ENCODE assay signal across 10 mouse cellular contexts in the genomic region with DNA sequence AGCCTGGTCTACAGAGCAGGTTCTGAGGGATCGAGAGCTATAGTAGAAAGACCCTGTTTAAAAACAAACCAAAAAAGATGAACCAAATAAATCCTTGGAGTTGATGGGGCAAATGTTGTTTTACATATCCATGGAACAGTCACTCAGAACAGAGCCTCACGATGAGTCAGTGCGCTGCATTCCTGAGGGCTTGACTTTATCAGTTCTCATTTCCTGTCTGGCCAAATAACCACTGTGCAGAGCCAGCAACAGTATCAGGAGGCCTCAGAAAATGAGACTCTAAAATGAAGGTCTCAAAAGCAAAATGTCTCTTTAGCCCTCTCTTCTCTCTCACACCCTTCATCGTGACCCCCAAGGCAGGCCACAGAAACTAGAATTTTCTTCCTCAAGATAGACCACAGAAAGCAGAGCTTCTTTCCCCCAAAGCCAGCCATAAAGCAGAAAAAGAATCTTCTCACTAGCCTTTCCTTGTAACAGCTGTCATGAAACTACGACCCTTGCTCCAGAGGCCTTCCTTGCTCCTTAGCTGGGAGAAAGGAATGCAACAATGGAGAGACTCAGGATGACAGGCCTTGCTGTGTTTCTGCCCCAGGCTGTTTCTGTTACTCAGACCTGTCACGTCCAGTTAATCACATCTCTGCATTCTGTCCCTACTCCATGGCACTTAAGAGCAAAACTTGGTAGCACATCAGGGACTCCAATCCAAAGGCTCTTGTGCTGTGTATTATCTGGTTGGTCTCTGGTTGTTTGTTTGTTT. TPM values are rescaled to one million over a fixed set of nuclear protein-coding genes. Genes with fewer than 3 reads are reported as not detected.
A peak's percentile ranks its signal among the peaks of the same experiment; 100 is the strongest.
DNase-seq lines count a peak whose midpoint lies in the region; ATAC-seq and TF ChIP-seq lines count a peak whose summit lies in the region.
"Had no signal": no experiment of that assay in that cellular context is flagged by ENCODE, and none has a peak within 500 bp of the region (broad histone marks: within the 10 kb centered on the region; RNA-seq: fewer than 3 reads in every experiment).

No protein-coding gene starts in this region.

- H3K27ac ChIP-seq in kidney, embryonic 15.5 days = peak overlapping the region; percentile 60
- H3K27ac ChIP-seq in heart, embryonic 11.5 days (ENCODE audit: low read depth, low read length) = peak overlapping the region; percentile 95
- peak overlapping the region; percentile 74 for H3K27ac ChIP-seq in liver, postnatal 0 days (ENCODE audit: low read depth)
- H3K27ac ChIP-seq: embryonic facial prominence, embryonic 15.5 days; left cerebral cortex, adult 2 months had no signal

- H3K4me1 ChIP-seq in kidney, embryonic 15.5 days = 0 out of 2 replicates have a peak, but pooled peaks cover 3% of the 10 kb centered on the region
- peaks cover 4% of the 10 kb centered on the region; the same call in 1 of the 2 replicates for H3K4me1 ChIP-seq in heart, embryonic 11.5 days (ENCODE audit: control insufficient read depth, insufficient read depth, low read length)
- H3K4me1 ChIP-seq in liver, postnatal 0 days (ENCODE audit: insufficient read depth) = peaks cover 10% of the 10 kb centered on the region
- H3K4me1 ChIP-seq: embryonic facial prominence, embryonic 15.5 days had no signal

- no peak overlapping the region for H3K9ac ChIP-seq in kidney, embryonic 15.5 days
- H3K9ac ChIP-seq in heart, embryonic 11.5 days (ENCODE audit: low read depth, low read length) = peak overlapping the region; percentile 55; the same call in 1 of the 2 replicates
- no peak overlapping the region for H3K9ac ChIP-seq in liver, postnatal 0 days (replicated peaks)
- H3K9ac ChIP-seq: embryonic facial prominence, embryonic 15.5 days had no signal

- ATAC-seq in kidney, embryonic 15.5 days (replicated peaks; ENCODE audit: low FRiP score) = no peak
- peak; percentile 63; the same call in 1 of the 2 replicates for ATAC-seq in heart, embryonic 11.5 days (replicated peaks; ENCODE audit: insufficient number of reproducible peaks, low FRiP score, low TSS enrichment)
- ATAC-seq in liver, postnatal 0 days = peak; percentile 56

- WGBS in kidney, embryonic 15.5 days = 59% methylated on average over 6 of the region's 6 CpGs
- 35% methylated on average over 6 of the region's 6 CpGs for WGBS in heart, embryonic 11.5 days (ENCODE audit: insufficient replicate concordance)
- 55% methylated on average over 6 of the region's 6 CpGs for whole genome bisulfite sequencing in liver, postnatal 0 days (ENCODE audit: insufficient replicate concordance)

- no peaks in the 10 kb centered on the region for H3K36me3 ChIP-seq in kidney, embryonic 15.5 days
- no peaks in the 10 kb centered on the region for H3K36me3 ChIP-seq in heart, embryonic 11.5 days (ENCODE audit: control insufficient read depth, insufficient read depth, low read length)
- no peaks in the 10 kb centered on the region for H3K36me3 ChIP-seq in liver, postnatal 0 days (replicated peaks; ENCODE audit: insufficient read depth, low read length)
- H3K36me3 ChIP-seq: embryonic facial prominence, embryonic 15.5 days had no signal

- no peak for DNase-seq in kidney, adult 8-10 months
- DNase-seq in adrenal gland, adult 8-10 months = peak; percentile 29
- no peak for DNase-seq in liver, postnatal 0 days
- no peak for DNase-seq in spleen, postnatal 36 days (ENCODE audit: low spot score in 2 of 2)
- DNase-seq in left cerebral cortex, adult 18-20 months (ENCODE audit: low spot score in 2 of 2) = no peak
- no peak for DNase-seq in testis, postnatal 10 days (ENCODE audit: low spot score)

- H3K4me2 ChIP-seq in kidney, embryonic 15.5 days = no peak overlapping the region
- no peak overlapping the region; the same call in 1 of the 2 replicates for H3K4me2 ChIP-seq in heart, embryonic 11.5 days
- no peak overlapping the region for H3K4me2 ChIP-seq in liver, postnatal 0 days (ENCODE audit: low read depth, low read length)
- H3K4me2 ChIP-seq: embryonic facial prominence, embryonic 15.5 days had no signal

- no peaks in the 10 kb centered on the region for H3K9me3 ChIP-seq in kidney, embryonic 15.5 days (replicated peaks)
- no peaks in the 10 kb centered on the region for H3K9me3 ChIP-seq in heart, embryonic 11.5 days (replicated peaks; ENCODE audit: control insufficient read depth, low read length)
- H3K9me3 ChIP-seq in liver, postnatal 0 days (ENCODE audit: low read length) = no peaks in the 10 kb centered on the region
- H3K9me3 ChIP-seq: embryonic facial prominence, embryonic 15.5 days had no signal

- TF ChIP-seq EP300 in liver, postnatal 0 days (IDR thresholded peaks at IDR 0.05; ENCODE audit: low read depth) = no peak

- H3K27me3 ChIP-seq in kidney, embryonic 15.5 days = 0 out of 2 replicates have a peak, but pooled peaks cover 4% of the 10 kb centered on the region
- H3K27me3 ChIP-seq in heart, embryonic 11.5 days (ENCODE audit: control insufficient read depth, insufficient read depth, low read length) = no peaks in the 10 kb centered on the region
- H3K27me3 ChIP-seq in liver, postnatal 0 days (ENCODE audit: insufficient read depth, low read length) = no peaks in the 10 kb centered on the region
- H3K27me3 ChIP-seq: embryonic facial prominence, embryonic 15.5 days had no signal

- TF ChIP-seq CTCF in liver, postnatal 0 days (IDR thresholded peaks at IDR 0.05; ENCODE audit: low read depth) = no peak

- H3K4me3 ChIP-seq in kidney, embryonic 15.5 days (replicated peaks) = no peak overlapping the region
- no peak overlapping the region for H3K4me3 ChIP-seq in heart, embryonic 11.5 days (ENCODE audit: low read depth, low read length)
- H3K4me3 ChIP-seq in liver, postnatal 0 days (ENCODE audit: low read depth, low read length) = no peak overlapping the region
- H3K4me3 ChIP-seq: embryonic facial prominence, embryonic 15.5 days; left cerebral cortex, adult 2 months had no signal

RNA-seq across cellular contexts. Expression of a gene that starts 5.7 kb away (rescaled TPM):
- polyA plus RNA-seq in kidney, embryonic 15.5 days (2015; fragmentation: Nextera tagmentation; extraction: Ambion mirVana) = 47.1 and 51.6 TPM in 2 replicates
- 10 to 100 TPM; 20.9 to 28.1 (median 23.5) TPM for total RNA-seq in adrenal gland, adult 8-10 months (2022)
- 22.9 and 24.4 TPM in 2 replicates for polyA plus RNA-seq in heart, embryonic 11.5 days (2014; fragmentation: Nextera tagmentation; extraction: Ambion mirVana)
- polyA plus RNA-seq in liver, postnatal 0 days (2015; fragmentation: Nextera tagmentation; extraction: Ambion mirVana) = 11.7 and 13.0 TPM in 2 replicates
- 10 to 100 TPM; 11.3 to 11.6 TPM for total RNA-seq in left cerebral cortex, adult 18-20 months (2021)

RNA-seq across cellular contexts. Expression of a gene that starts 15.2 kb away (rescaled TPM):
- 16.6 and 16.7 TPM in 2 replicates for polyA plus RNA-seq in kidney, embryonic 15.5 days (2015; fragmentation: Nextera tagmentation; extraction: Ambion mirVana)
- 10 to 100 TPM; 20.4 to 25.9 (median 22.7) TPM for total RNA-seq in adrenal gland, adult 8-10 months (2022)
- polyA plus RNA-seq in heart, embryonic 11.5 days (2014; fragmentation: Nextera tagmentation; extraction: Ambion mirVana) = 12.8 and 14.3 TPM in 2 replicates
- 18.5 and 19.0 TPM in 2 replicates for polyA plus RNA-seq in liver, postnatal 0 days (2015; fragmentation: Nextera tagmentation; extraction: Ambion mirVana)
- total RNA-seq in left cerebral cortex, adult 18-20 months (2021) = 10 to 100 TPM in 1 of 2 experiments, 1 to 10 TPM in 1; 9.4 to 10.8 TPM

RNA-seq across cellular contexts. Expression of a gene that starts 15.4 kb away (rescaled TPM):
- polyA plus RNA-seq in kidney, embryonic 15.5 days (2015; fragmentation: Nextera tagmentation; extraction: Ambion mirVana) = 43.2 and 46.9 TPM in 2 replicates
- 10 to 100 TPM in 2 of 4 experiments, 1 to 10 TPM in 2; 9.3 to 16.1 (median 12.2) TPM for total RNA-seq in adrenal gland, adult 8-10 months (2022)
- polyA plus RNA-seq in heart, embryonic 11.5 days (2014; fragmentation: Nextera tagmentation; extraction: Ambion mirVana) = 31.7 and 32.0 TPM in 2 replicates
- polyA plus RNA-seq in liver, postnatal 0 days (2015; fragmentation: Nextera tagmentation; extraction: Ambion mirVana) = 8.2 and 8.4 TPM in 2 replicates
- total RNA-seq in left cerebral cortex, adult 18-20 months (2021) = 10 to 100 TPM; 11.0 to 12.3 TPM

RNA-seq across cellular contexts. Expression of a gene that starts 35.8 kb away (rescaled TPM):
- 59.4 and 61.4 TPM in 2 replicates for polyA plus RNA-seq in kidney, embryonic 15.5 days (2015; fragmentation: Nextera tagmentation; extraction: Ambion mirVana)
- total RNA-seq in adrenal gland, adult 8-10 months (2022) = 10 to 100 TPM; 57.2 to 75.2 (median 66.6) TPM
- polyA plus RNA-seq in heart, embryonic 11.5 days (2014; fragmentation: Nextera tagmentation; extraction: Ambion mirVana) = 51.7 and 62.6 TPM in 2 replicates
- 23.6 and 25.4 TPM in 2 replicates for polyA plus RNA-seq in liver, postnatal 0 days (2015; fragmentation: Nextera tagmentation; extraction: Ambion mirVana)
- 10 to 100 TPM; 52.9 to 53.4 TPM for total RNA-seq in left cerebral cortex, adult 18-20 months (2021)

RNA-seq across cellular contexts. Expression of a gene that starts 36.7 kb away (rescaled TPM):
- 48.0 and 49.6 TPM in 2 replicates for polyA plus RNA-seq in kidney, embryonic 15.5 days (2015; fragmentation: Nextera tagmentation; extraction: Ambion mirVana)
- total RNA-seq in adrenal gland, adult 8-10 months (2022) = 10 to 100 TPM; 46.9 to 89.6 (median 65.8) TPM
- polyA plus RNA-seq in heart, embryonic 11.5 days (2014; fragmentation: Nextera tagmentation; extraction: Ambion mirVana) = 39.3 and 41.2 TPM in 2 replicates
- polyA plus RNA-seq in liver, postnatal 0 days (2015; fragmentation: Nextera tagmentation; extraction: Ambion mirVana) = 8.5 and 9.1 TPM in 2 replicates
- total RNA-seq in left cerebral cortex, adult 18-20 months (2021) = 10 to 100 TPM; 76.8 to 79.5 TPM
